Mouse (Mus musculus): ENCODE results near the gene Apobec3. TPM values are rescaled to one million over a fixed set of nuclear protein-coding genes. Genes with fewer than 3 reads are reported as not detected.

Gene Apobec3
- 108 TPM for total RNA-seq (2023)

GRCm38 (mm10) chr15:79891436-79892212 is at the start of gene Apobec3:
Gene Apobec3, plus strand, starts transcription at chr15:79891659.

Other genes with a start within 250 kb of the Apobec3 start
- 0.73 TPM for gene Fam227a, start 232.7 kb upstream of the Apobec3 start, total RNA-seq (2023)
- gene Cby1, start 232.5 kb upstream of the Apobec3 start, total RNA-seq (2023), result 4.9 TPM
- 97.0 TPM for gene Tomm22, start 220.8 kb upstream of the Apobec3 start, total RNA-seq (2023)
- gene Josd1, start 203.7 kb upstream of the Apobec3 start, total RNA-seq (2023), result 16.7 TPM
- 138 TPM for gene Gtpbp1, start 200.8 kb upstream of the Apobec3 start, total RNA-seq (2023)
- gene Sun2, start 149.1 kb upstream of the Apobec3 start, total RNA-seq (2023), result 444 TPM
- gene Dnal4, start 113.8 kb upstream of the Apobec3 start, total RNA-seq (2023), result 5.3 TPM
- 0.28 TPM for gene Nptxr, start 86.9 kb upstream of the Apobec3 start, total RNA-seq (2023)
- not detected for gene Npcd, start 57.4 kb upstream of the Apobec3 start, total RNA-seq (2023)
- gene Cbx6, start 57.0 kb upstream of the Apobec3 start, total RNA-seq (2023), result 12.6 TPM
- 103 TPM for gene Cbx7, start 79.5 kb downstream of the Apobec3 start, total RNA-seq (2023)
- 0.80 TPM for gene Pdgfb, start 123.3 kb downstream of the Apobec3 start, total RNA-seq (2023)
- gene Syngr1, start 199.7 kb downstream of the Apobec3 start, total RNA-seq (2023), result not detected
- 1,557 TPM for gene Rpl3, start 200.2 kb downstream of the Apobec3 start, total RNA-seq (2023)
- gene Tab1, start 241.5 kb downstream of the Apobec3 start, total RNA-seq (2023), result 23.3 TPM

Data from CD8-positive naive resting alpha-beta T cell, adult 57 days (primary cell).